Mouse (Mus musculus) neural tube, embryonic 11.5 days (tissue): ENCODE measurements around the gene Fbxo21. TPM values are rescaled to one million over a fixed set of nuclear protein-coding genes. Genes with fewer than 3 reads are reported as not detected.

Experiments
- polyA plus RNA-seq: library from polyadenylated mRNA; unstranded; fragments of >200 nt; fragmentation: Nextera tagmentation; extraction: Ambion mirVana; gene quantifications from 2 replicates; pipeline ENCODE4 v1.2.1, GENCODE M21; 2014

Fbxo21 gene
- polyA plus RNA-seq, 1 experiment from 2014 or later: 107 TPM

Other genes starting within 250 kb of the Fbxo21 start
- gene Nos1, start 195.7 kb upstream of the Fbxo21 start, polyA plus RNA-seq: 0.70 and 0.80 TPM in 2 replicates
- gene Tesc, start 51.0 kb downstream of the Fbxo21 start, polyA plus RNA-seq: 0.46 and 0.76 TPM in 2 replicates
- gene Fbxw8, start 178.7 kb downstream of the Fbxo21 start, polyA plus RNA-seq: 26.9 and 28.4 TPM in 2 replicates
- 1.0 and 1.1 TPM in 2 replicates for gene Hrk, start 187.9 kb downstream of the Fbxo21 start, polyA plus RNA-seq